Mouse (Mus musculus): ENCODE results near the gene Ccr7. TPM values are rescaled to one million over a fixed set of nuclear protein-coding genes. Genes with fewer than 3 reads are reported as not detected.

The Ccr7 gene
- total and polyA plus RNA-seq, 3 experiments, result 0.04 to 0.06 TPM; not detected in 1

DNA sequence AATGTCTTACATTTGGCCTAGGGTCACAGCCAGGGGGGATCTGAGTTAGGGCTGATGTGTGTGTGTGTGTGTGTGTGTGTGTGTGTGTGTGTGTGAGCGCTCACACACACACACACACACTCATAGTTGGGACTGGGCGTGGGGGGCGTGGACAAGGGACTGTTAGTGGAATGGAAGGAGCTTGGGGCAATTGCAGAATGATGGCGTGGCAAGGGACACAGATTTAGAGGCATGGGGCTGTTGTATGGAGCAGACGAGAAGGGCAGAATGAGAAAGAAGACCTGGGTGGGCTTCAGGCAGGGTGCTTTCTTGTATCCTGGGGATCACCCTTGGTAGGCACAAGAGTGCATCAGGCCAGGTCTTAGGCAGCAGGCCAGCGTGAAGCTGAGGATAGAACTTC, 12.8 kb downstream of the Ccr7 start:
- H3K27me3 ChIP-seq (ENCODE audit: control insufficient read depth in 1 of 2, insufficient read depth in 2 of 2, low read length in 2 of 2), result peaks cover 4 to 12% of the 10 kb centered on the region in 2 experiments
- TF ChIP-seq ZNF384 (IDR thresholded peaks at IDR 0.05; ENCODE audit: low read depth, low read length), result no peak
- TF ChIP-seq GATA1 (IDR thresholded peaks at IDR 0.05; ENCODE audit: low read depth, low read length), result no peak
- no peak for TF ChIP-seq MYC (IDR thresholded peaks at IDR 0.05; ENCODE audit: low read depth, low read length)
- TF ChIP-seq SMC3 (IDR thresholded peaks at IDR 0.05; ENCODE audit: low read depth, low read length), result no peak

GRCm38 (mm10) chr11:99141600-99141999, 13.3 kb downstream of the Ccr7 start:
- TF ChIP-seq GABPA (IDR thresholded peaks at IDR 0.05; ENCODE audit: low read depth, low read length), result no peak
- no peak for TF ChIP-seq TAL1 (IDR thresholded peaks at IDR 0.05; ENCODE audit: low read length)
- no peak for TF ChIP-seq ZKSCAN1 (IDR thresholded peaks at IDR 0.05; ENCODE audit: low read depth, low read length)
- no peak for TF ChIP-seq UBTF (IDR thresholded peaks at IDR 0.05; ENCODE audit: borderline replicate concordance, insufficient read depth, low read depth, low read length)
- TF ChIP-seq RAD21 (IDR thresholded peaks at IDR 0.05; ENCODE audit: low read depth, low read length), result no peak
- TF ChIP-seq CHD1 (IDR thresholded peaks at IDR 0.05; ENCODE audit: low read depth, low read length), result no peak
- no peak for TF ChIP-seq SIN3A (IDR thresholded peaks at IDR 0.05; ENCODE audit: low read length)
- TF ChIP-seq ETS1 (IDR thresholded peaks at IDR 0.05; ENCODE audit: low read depth, low read length), result no peak
- TF ChIP-seq MYC (IDR thresholded peaks at IDR 0.05; ENCODE audit: low read depth, low read length), result no peak
- no peak for TF ChIP-seq E2F4 (IDR thresholded peaks at IDR 0.05; ENCODE audit: borderline replicate concordance, low read depth, low read length)
- TF ChIP-seq GATA1 (IDR thresholded peaks at IDR 0.05; ENCODE audit: low read depth, low read length), result no peak
- no peaks in the 10 kb centered on the region for H3K79me2 ChIP-seq (ENCODE audit: control insufficient read depth, insufficient read depth, low read length, poor library complexity)
- no peaks in the 10 kb centered on the region for H3K4me1 ChIP-seq (ENCODE audit: control insufficient read depth in 1 of 2, insufficient read depth in 2 of 2, low read length in 2 of 2)
- H3K9ac ChIP-seq (ENCODE audit: control insufficient read depth, low read depth, low read length, poor library complexity, severe bottlenecking), result no peak overlapping the region
- peaks cover 4 to 12% of the 10 kb centered on the region in 2 experiments for H3K27me3 ChIP-seq (ENCODE audit: control insufficient read depth in 1 of 2, insufficient read depth in 2 of 2, low read length in 2 of 2)
- H3K27ac ChIP-seq (ENCODE audit: control insufficient read depth, low read depth, low read length), result no peak overlapping the region
- H3K4me3 ChIP-seq (ENCODE audit: control insufficient read depth in 1 of 2, insufficient read depth in 1 of 2, low read depth in 2 of 2, low read length in 2 of 2), result no peak overlapping the region
- no peaks in the 10 kb centered on the region for H3K36me3 ChIP-seq (ENCODE audit: control insufficient read depth in 1 of 2, insufficient read depth in 2 of 2, low read length in 2 of 2)
- no peaks in the 10 kb centered on the region for H3K9me3 ChIP-seq (replicated peaks; ENCODE audit: insufficient read depth, low read length)
- no peak for DNase-seq (ENCODE audit: low read depth, low spot score)

More for the DNA sequence above, 12.8 kb downstream of the Ccr7 start:
- H3K4me3 ChIP-seq (ENCODE audit: control insufficient read depth in 1 of 2, insufficient read depth in 1 of 2, low read depth in 2 of 2, low read length in 2 of 2), result no peak overlapping the region
- no peaks in the 10 kb centered on the region for H3K36me3 ChIP-seq (ENCODE audit: control insufficient read depth in 1 of 2, insufficient read depth in 2 of 2, low read length in 2 of 2)
- no peaks in the 10 kb centered on the region for H3K79me2 ChIP-seq (ENCODE audit: control insufficient read depth, insufficient read depth, low read length, poor library complexity)
- no peaks in the 10 kb centered on the region for H3K9me3 ChIP-seq (replicated peaks; ENCODE audit: insufficient read depth, low read length)
- no peak overlapping the region for H3K27ac ChIP-seq (ENCODE audit: control insufficient read depth, low read depth, low read length)
- no peaks in the 10 kb centered on the region for H3K4me1 ChIP-seq (ENCODE audit: control insufficient read depth in 1 of 2, insufficient read depth in 2 of 2, low read length in 2 of 2)
- no peak for DNase-seq (ENCODE audit: low read depth, low spot score)
- H3K9ac ChIP-seq (ENCODE audit: control insufficient read depth, low read depth, low read length, poor library complexity, severe bottlenecking), result no peak overlapping the region

GRCm38 (mm10) chr11:99138976-99139375, 15.9 kb downstream of the Ccr7 start:
- H3K9ac ChIP-seq (ENCODE audit: control insufficient read depth, low read depth, low read length, poor library complexity, severe bottlenecking), result no peak overlapping the region
- H3K27ac ChIP-seq (ENCODE audit: control insufficient read depth, low read depth, low read length), result no peak overlapping the region
- no peaks in the 10 kb centered on the region; a peak in 1 of 4 replicates for H3K4me1 ChIP-seq (ENCODE audit: control insufficient read depth in 1 of 2, insufficient read depth in 2 of 2, low read length in 2 of 2)
- no peak overlapping the region for H3K4me3 ChIP-seq (ENCODE audit: control insufficient read depth in 1 of 2, insufficient read depth in 1 of 2, low read depth in 2 of 2, low read length in 2 of 2)
- peaks cover 4 to 14% of the 10 kb centered on the region in 2 experiments for H3K27me3 ChIP-seq (ENCODE audit: control insufficient read depth in 1 of 2, insufficient read depth in 2 of 2, low read length in 2 of 2)
- no peak for TF ChIP-seq ZNF384 (IDR thresholded peaks at IDR 0.05; ENCODE audit: low read depth, low read length)
- no peak for TF ChIP-seq MAFK (IDR thresholded peaks at IDR 0.05; ENCODE audit: borderline replicate concordance, low read depth, low read length)
- no peak for TF ChIP-seq MAZ (IDR thresholded peaks at IDR 0.05; ENCODE audit: low read depth, low read length)
- no peak for TF ChIP-seq POLR2A (IDR thresholded peaks at IDR 0.05; ENCODE audit: control insufficient read depth in 1 of 2, insufficient read depth in 1 of 2, low read depth in 1 of 2, low read length in 2 of 2, poor library complexity in 1 of 2)
- no peak for TF ChIP-seq MYB (IDR thresholded peaks at IDR 0.05; ENCODE audit: low read depth, low read length)
- TF ChIP-seq JUND (IDR thresholded peaks at IDR 0.05; ENCODE audit: low read depth, low read length), result no peak
- TF ChIP-seq E2F4 (IDR thresholded peaks at IDR 0.05; ENCODE audit: borderline replicate concordance, low read depth, low read length), result no peak
- TF ChIP-seq TBP (IDR thresholded peaks at IDR 0.05; ENCODE audit: low read depth, low read length), result no peak
- no peak for TF ChIP-seq ZMIZ1 (IDR thresholded peaks at IDR 0.05; ENCODE audit: low read depth, low read length)
- no peak for TF ChIP-seq TCF12 (IDR thresholded peaks at IDR 0.05; ENCODE audit: low read depth, low read length)
- TF ChIP-seq ZC3H11A (IDR thresholded peaks at IDR 0.05; ENCODE audit: low read depth, low read length), result no peak
- no peak for TF ChIP-seq KAT2A (conservative IDR thresholded peaks at IDR 0.05; ENCODE audit: low read depth, low read length)
- no peak for TF ChIP-seq NRF1 (IDR thresholded peaks at IDR 0.05; ENCODE audit: insufficient read depth, low read depth, low read length, poor library complexity, severe bottlenecking)
- TF ChIP-seq CHD1 (IDR thresholded peaks at IDR 0.05; ENCODE audit: low read depth, low read length), result no peak
- no peak for TF ChIP-seq UBTF (IDR thresholded peaks at IDR 0.05; ENCODE audit: borderline replicate concordance, insufficient read depth, low read depth, low read length)
- TF ChIP-seq TAL1 (IDR thresholded peaks at IDR 0.05; ENCODE audit: low read length), result no peak
- no peak for TF ChIP-seq SIN3A (IDR thresholded peaks at IDR 0.05; ENCODE audit: low read length)
- no peak for TF ChIP-seq ELF1 (IDR thresholded peaks at IDR 0.05; ENCODE audit: low read depth, low read length)
- H3K36me3 ChIP-seq (ENCODE audit: control insufficient read depth in 1 of 2, insufficient read depth in 2 of 2, low read length in 2 of 2), result no peaks in the 10 kb centered on the region
- H3K9me3 ChIP-seq (replicated peaks; ENCODE audit: insufficient read depth, low read length), result no peaks in the 10 kb centered on the region
- H3K79me2 ChIP-seq (ENCODE audit: control insufficient read depth, insufficient read depth, low read length, poor library complexity), result no peaks in the 10 kb centered on the region
- DNase-seq (ENCODE audit: low read depth, low spot score), result no peak

Measured in MEL (cell line).